In genomic region chr7:73628071-73628470, GRCm38 (mm10) we compare ENCODE assay signal across 9 mouse cellular contexts.
A peak's percentile ranks its signal among the peaks of the same experiment; 100 is the strongest.
DNase-seq lines count a peak whose midpoint lies in the region; ATAC-seq and TF ChIP-seq lines count a peak whose summit lies in the region.
"Had no signal": no experiment of that assay in that cellular context is flagged by ENCODE, and none has a peak within 500 bp of the region (broad histone marks: within the 10 kb centered on the region; RNA-seq: fewer than 3 reads in every experiment).

No protein-coding gene starts in this region.

- H3K27ac ChIP-seq in heart, embryonic 13.5 days (replicated peaks): no peak overlapping the region
- H3K27ac ChIP-seq in kidney, embryonic 16.5 days (ENCODE audit: low read length): no peak overlapping the region
- H3K27ac ChIP-seq in liver, adult 2 months (replicated peaks; ENCODE audit: insufficient read depth, low read depth, low read length): no peak overlapping the region
- H3K27ac ChIP-seq in stomach, embryonic 15.5 days: no peak overlapping the region

- H3K36me3 ChIP-seq in heart, embryonic 13.5 days: no peaks in the 10 kb centered on the region
- no peaks in the 10 kb centered on the region for H3K36me3 ChIP-seq in kidney, embryonic 16.5 days (ENCODE audit: insufficient read depth, low read length)
- no peaks in the 10 kb centered on the region for H3K36me3 ChIP-seq in liver, adult 2 months (ENCODE audit: control insufficient read depth, insufficient read depth, low read length)
- H3K36me3 ChIP-seq in stomach, embryonic 15.5 days: no peaks in the 10 kb centered on the region

- H3K4me3 ChIP-seq in heart, embryonic 13.5 days: no peak overlapping the region
- no peak overlapping the region for H3K4me3 ChIP-seq in kidney, embryonic 16.5 days (ENCODE audit: low read length)
- H3K4me3 ChIP-seq in liver, adult 2 months (ENCODE audit: insufficient read depth, low read depth, low read length): no peak overlapping the region
- H3K4me3 ChIP-seq in stomach, embryonic 15.5 days (replicated peaks): no peak overlapping the region
- H3K4me3 ChIP-seq: erythroblast, embryonic 14.5 days had no signal

- peak; percentile 71 to 83 for DNase-seq in CD8-positive naive resting alpha-beta T cell, adult 2 months (ENCODE audit: low read depth in 2 of 2, low spot score in 2 of 2)
- peak; percentile 93 for DNase-seq in brain, adult 2 months (ENCODE audit: low read depth, low spot score)
- peak; percentile 77 for DNase-seq in fibroblast of lung, adult 2 months (ENCODE audit: low read depth)
- peak; percentile 79 for DNase-seq in liver, adult 2 months (ENCODE audit: extremely low read depth, low read depth, low spot score)

- peaks cover 4% of the 10 kb centered on the region; the same call in 1 of the 2 replicates for H3K4me1 ChIP-seq in heart, embryonic 13.5 days
- peaks cover 10% of the 10 kb centered on the region for H3K4me1 ChIP-seq in kidney, embryonic 16.5 days (ENCODE audit: insufficient read depth, low read length)
- H3K4me1 ChIP-seq in liver, adult 2 months (ENCODE audit: control insufficient read depth, insufficient read depth, low read length): peaks cover 8% of the 10 kb centered on the region
- 0 out of 2 replicates have a peak, but pooled peaks cover 4% of the 10 kb centered on the region for H3K4me1 ChIP-seq in stomach, embryonic 15.5 days

- peaks cover 5% of the 10 kb centered on the region; the same call in 1 of the 2 replicates for H3K79me2 ChIP-seq in liver, adult 2 months (ENCODE audit: control insufficient read depth, insufficient read depth, low read length)

- under 1% methylated on average over 6 of the region's 6 CpGs for WGBS in heart, embryonic 13.5 days
- WGBS in kidney, embryonic 16.5 days: under 1% methylated on average over 6 of the region's 6 CpGs
- WGBS in liver, adult 2 months: 0% methylated on average over 6 of the region's 6 CpGs
- 0% methylated on average over 6 of the region's 6 CpGs for WGBS in stomach, embryonic 15.5 days

- no peak overlapping the region; the same call in 1 of the 2 replicates for H3K4me2 ChIP-seq in heart, embryonic 13.5 days
- no peak overlapping the region for H3K4me2 ChIP-seq in kidney, embryonic 16.5 days (replicated peaks; ENCODE audit: low read depth, low read length)
- H3K4me2 ChIP-seq in stomach, embryonic 15.5 days: no peak overlapping the region

- H3K9me3 ChIP-seq in heart, embryonic 13.5 days: peaks cover 4% of the 10 kb centered on the region; the same call in 1 of the 2 replicates
- H3K9me3 ChIP-seq in kidney, embryonic 16.5 days (ENCODE audit: low read length): peaks cover 5% of the 10 kb centered on the region; the same call in 1 of the 2 replicates
- H3K9me3 ChIP-seq in stomach, embryonic 15.5 days: no peaks in the 10 kb centered on the region

- no peaks in the 10 kb centered on the region for H3K27me3 ChIP-seq in heart, embryonic 13.5 days (replicated peaks)
- no peaks in the 10 kb centered on the region for H3K27me3 ChIP-seq in kidney, embryonic 16.5 days (ENCODE audit: insufficient read depth, low read length)
- H3K27me3 ChIP-seq in liver, adult 2 months (ENCODE audit: control insufficient read depth, insufficient read depth, low read length): no peaks in the 10 kb centered on the region
- no peaks in the 10 kb centered on the region for H3K27me3 ChIP-seq in stomach, embryonic 15.5 days (replicated peaks)

- ATAC-seq in heart, embryonic 13.5 days (ENCODE audit: extremely low read depth, insufficient number of reproducible peaks, low FRiP score, low TSS enrichment): peak; percentile 40; the same call in 1 of the 2 replicates
- peak; percentile 78 for ATAC-seq in kidney, embryonic 16.5 days (ENCODE audit: low FRiP score, low TSS enrichment)
- peak; percentile 94 for ATAC-seq in monocyte, adult 5-6 weeks (replicated peaks; ENCODE audit: insufficient number of reproducible peaks, low FRiP score, low TSS enrichment, poor library complexity, severe bottlenecking)
- peak; percentile 75 for ATAC-seq in stomach, embryonic 15.5 days (ENCODE audit: insufficient read depth, low FRiP score, low read depth)

- H3K9ac ChIP-seq in heart, embryonic 13.5 days: no peak overlapping the region
- no peak overlapping the region for H3K9ac ChIP-seq in kidney, embryonic 16.5 days (replicated peaks; ENCODE audit: low read length)
- H3K9ac ChIP-seq in liver, adult 2 months (ENCODE audit: low read depth, low read length): no peak overlapping the region
- H3K9ac ChIP-seq in stomach, embryonic 15.5 days: no peak overlapping the region

- no peak for TF ChIP-seq POLR2A in liver, adult 2 months (IDR thresholded peaks at IDR 0.05; ENCODE audit: extremely low read depth, insufficient read depth, low read length)

- TF ChIP-seq CTCF in liver, adult 2 months (IDR thresholded peaks at IDR 0.05; ENCODE audit: low read depth, low read length): peak; percentile 47

Comparison
In these comparisons a context has a peak if more than half of its experiments do, and no peak if none do; other contexts are left out.
1. ATAC-seq: peak in every context shown above with its lines; median percentile 94 in monocyte, adult 5-6 weeks; 78 in kidney, embryonic 16.5 days; 75 in stomach, embryonic 15.5 days; 40 in heart, embryonic 13.5 days.